Mouse (Mus musculus) thymus, postnatal 10 days (tissue): ENCODE measurements at regions not wholly inside any gene's neighbourhood (a gene's known extent, or its start where the extent isn't known, plus 50 kb on each side); places are given as distances from the start of the nearest gene placed in this dataset.
A peak's percentile ranks its signal among the peaks of the same experiment; 100 is the strongest.

Experiments used
- DNase-seq, 2 experiments: peaks; one replicate each; pipeline ENCODE4 v3.0.0; 2021; ENCODE audit warnings: low spot score in 2 of 2

DNA sequence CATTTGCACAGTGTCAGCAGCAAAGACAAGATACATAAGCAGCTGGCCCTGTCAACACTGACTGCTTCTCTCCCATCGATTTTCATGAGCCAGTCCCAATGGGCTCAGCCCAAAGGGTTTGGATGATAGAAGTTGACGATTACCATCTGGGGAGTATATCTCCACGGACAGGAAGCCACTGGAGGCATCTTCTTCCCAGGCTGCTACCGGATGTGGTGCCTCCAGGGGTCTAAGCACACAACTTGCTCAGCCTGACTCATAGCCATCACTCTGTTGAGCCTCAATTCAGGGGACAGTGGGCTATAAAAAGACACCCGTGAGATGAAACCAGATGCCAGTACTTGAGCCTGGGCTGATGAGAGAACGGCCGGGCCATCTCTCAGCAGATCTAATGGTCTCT, 71.1 kb upstream of the Hif1a start:
- DNase-seq = no peak

DNA sequence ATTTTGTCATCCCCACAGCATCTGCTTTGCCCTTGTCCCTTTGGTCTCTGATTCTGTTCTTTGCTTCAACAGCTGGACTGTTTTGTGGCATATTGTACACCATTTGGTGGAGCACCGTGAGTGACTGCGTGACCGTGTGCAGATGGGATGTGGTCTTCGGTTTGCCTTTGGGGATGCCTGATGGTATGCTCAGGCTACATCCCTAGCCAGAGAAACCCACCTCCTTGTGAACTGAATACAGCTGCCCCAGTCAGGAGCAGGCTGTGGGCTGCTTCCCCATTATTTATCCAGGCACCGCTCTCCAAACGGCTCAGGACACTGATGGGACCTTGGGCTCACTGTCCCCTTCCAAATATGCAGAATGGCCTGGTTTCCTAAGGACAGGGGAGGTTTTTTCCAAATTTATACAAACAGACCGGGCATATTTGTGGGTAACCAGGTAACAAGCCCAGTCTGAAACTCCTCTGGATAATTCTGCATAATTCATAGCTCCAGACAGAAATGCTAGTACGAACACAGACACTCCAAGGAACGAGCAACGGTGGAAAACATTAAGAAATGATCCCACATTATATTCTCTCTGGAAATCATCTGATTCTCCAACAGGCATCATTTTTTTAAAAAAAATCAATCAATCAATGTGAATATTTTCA, 70.5 kb upstream of the Hif1a start:
- no peak for DNase-seq

DNA sequence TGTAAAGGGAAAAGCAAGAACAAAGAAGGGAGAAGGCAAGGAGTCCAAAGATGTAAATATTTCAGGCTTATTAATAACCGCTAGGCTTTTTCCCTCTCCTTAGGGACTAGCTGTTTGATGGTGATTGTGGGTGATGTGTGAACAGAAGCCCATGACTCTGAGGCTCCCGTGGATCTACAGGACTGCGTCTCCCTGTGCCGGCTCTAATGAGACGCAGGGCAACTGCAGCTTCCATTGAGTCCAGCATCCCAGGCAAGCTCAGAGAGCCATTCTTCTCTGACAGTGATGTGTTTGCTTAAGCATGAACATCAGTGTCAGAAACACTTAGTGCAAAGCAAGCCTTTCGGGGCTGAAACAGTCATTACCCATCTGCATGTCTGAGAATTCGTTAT, 70.0 kb upstream of the Hif1a start:
- DNase-seq = no peak

DNA sequence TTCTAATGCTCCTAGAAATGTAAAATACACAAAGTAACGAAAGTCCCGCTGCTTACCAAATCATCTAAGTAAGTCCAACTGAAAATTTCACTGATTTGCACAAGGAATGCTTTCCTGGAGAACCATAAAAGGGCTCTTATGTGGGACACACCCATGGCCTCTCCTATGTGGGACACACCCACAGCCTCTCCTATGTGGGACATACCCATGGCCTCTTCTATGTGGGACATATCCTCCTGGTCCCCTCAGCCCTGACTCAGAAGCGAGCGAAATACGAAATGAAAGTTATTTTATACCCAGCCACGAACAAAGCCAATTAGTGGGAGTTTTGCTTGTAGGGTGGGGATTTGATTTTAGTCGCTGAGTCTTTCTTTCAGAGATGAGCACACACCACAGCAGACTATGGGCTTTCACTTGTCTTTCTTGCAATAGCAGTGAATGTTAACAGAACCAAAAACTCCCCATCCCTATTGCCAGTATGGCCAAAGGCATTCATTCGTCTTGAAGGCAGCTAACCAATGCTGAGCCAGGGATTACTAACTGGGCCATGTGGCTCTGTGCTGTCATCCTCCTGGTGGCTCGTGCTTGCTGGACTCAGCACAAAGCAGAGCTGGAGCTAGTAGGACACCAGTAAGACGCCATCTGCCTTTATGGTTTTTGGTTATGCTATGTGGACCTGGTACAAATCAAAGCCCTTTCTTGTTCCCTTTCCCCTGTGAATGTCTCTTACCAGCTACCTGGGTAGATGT, 69.4 kb upstream of the Hif1a start:
- no peak for DNase-seq

DNA sequence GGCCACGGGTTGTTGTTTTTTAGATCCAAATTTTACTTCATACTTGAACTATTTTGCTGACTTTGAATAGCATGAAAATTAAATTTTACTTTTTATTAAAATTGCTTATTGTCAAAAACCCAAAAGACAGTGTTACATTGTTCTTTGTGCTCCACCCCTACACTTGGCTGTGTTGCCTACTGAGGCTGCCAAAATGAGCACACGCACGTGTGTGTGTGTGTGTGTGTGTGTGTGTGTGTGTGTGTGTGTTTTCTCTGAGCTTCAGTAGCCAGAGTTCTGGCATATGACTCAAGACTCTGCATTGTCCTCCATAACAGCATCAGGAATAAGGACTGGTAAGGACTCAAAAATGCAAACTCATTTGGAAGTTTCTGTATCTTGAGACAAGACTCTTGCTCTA, 68.4 kb upstream of the Hif1a start:
- DNase-seq = no peak

DNA sequence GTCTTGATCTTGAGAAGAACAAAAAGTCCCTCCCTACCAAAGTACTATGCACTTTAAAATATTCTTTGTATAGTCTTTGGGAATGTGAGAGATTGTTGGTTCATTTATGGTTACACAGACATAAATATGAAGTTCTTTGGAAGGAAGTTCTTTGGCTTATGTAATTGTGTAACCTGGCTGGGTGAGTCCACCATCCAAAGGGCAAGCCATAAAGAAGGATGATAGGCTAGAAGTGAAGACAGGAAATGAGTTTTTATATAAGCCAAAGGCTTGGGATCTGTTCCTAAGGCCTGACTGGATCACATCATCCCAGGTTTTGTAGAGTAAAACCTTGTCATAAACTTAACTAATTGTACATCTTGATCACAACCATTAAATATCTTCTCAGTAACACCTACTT, 65.0 kb upstream of the Hif1a start:
- DNase-seq = no peak

DNA sequence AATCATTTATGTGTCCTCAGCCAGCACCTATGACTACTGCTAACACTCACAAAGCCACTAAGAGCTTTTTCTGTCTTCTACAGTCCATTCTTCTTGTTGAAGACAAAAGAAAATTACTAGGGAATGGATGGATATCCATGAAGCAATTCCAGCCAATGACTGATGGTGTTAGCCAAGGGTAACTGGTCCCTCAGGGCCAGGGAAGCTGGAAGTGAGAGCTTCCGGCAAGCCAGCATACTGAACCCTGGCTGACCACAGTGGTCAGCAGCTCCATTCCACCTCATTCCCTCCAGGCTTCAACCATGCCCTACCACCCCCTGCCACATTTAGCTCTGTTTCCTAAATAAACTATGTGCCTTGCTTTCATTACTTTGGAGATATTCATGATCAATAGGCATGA, 64.1 kb upstream of the Hif1a start:
- no peak for DNase-seq

DNA sequence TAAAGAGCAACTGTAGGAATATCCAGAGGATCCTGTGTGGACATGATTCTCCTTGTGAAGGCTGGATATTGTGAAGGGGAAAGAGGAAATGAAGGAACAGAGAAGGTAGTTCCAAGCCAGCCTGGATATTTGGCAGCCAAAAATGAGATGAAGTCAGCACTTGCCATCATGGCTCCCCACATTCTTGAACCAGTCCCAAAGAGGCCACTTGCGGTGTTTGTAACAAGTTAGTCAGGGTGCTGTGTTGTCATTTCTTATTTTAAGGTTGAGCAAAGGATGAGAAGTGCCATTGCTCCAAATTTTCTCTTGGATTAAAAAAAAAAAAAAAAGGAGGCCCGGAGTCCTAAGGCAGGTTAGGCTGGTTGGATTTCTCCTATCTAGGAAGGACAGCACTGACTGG, 63.3 kb upstream of the Hif1a start:
- DNase-seq = no peak

DNA sequence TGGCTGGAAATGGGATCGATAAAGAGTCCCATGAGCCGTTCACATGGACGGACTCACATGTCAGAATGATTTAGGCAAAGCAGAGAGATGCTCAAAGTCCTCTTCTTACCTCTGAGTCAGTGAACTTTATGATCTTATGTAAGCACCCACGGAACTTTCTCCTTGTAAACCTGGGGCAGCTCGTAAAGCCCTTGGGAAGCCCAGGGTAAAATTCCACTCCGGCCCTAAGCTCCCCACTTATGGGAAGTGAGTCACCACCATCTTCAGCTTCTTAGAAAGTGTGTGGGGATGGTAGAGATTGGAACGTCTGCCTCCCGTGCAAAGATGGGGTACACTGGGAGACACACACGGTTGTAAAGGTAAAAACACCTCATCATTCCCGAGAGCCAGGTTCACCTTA, 62.8 kb upstream of the Hif1a start:
- DNase-seq = no peak

DNA sequence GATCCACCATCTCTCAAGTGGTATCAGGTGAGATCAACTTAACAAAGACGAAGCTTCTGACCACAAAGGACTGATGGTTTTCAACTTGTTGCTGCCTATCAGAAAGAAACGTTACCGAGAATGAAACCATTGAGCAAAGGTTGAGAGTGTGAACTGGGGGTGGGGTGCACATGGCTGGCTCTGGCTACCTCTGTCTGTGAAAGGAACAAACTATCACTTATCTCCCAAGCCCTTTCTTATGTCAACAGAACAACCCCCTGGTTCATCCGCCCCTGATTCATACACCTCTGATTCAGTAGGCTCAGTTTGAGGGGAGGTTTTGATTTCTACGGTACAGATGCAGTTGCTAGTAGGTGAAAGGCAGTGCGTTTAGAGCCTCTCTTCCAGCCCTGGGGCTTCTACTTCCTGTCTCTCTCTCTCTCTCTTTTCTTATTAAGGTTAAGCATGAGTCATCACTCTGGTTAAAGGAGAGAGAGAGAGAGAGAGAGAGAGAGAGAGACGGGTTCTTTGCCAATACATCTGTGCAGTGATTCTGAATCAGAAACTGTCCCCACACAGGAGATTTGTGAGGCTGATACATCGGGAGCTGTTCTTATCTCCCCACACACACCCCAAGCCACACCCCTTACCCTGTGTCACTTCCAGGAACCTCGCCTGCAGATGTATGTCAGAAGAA, 59.0 kb upstream of the Hif1a start:
- peak in 1 of 2 experiments; percentile 13 for DNase-seq

DNA sequence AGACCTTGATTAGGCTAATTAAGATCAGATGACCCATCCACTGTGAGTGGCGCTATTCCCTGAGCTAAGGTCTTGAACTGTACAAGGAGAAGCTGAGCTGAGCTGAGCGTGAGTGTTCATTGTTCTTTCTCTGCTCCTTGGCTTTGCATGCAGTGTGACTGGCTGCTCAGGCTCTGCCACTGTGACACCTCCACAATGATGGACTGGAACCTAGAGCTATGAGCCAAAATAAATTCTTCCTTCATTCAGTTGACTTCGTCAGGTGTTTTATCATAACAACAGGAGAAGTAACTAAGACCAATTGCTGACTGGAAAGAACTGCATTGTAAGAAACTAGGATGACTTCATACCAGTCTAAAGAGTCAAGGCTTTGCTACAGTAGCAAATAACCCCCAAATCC, 56.4 kb upstream of the Hif1a start:
- no peak for DNase-seq

DNA sequence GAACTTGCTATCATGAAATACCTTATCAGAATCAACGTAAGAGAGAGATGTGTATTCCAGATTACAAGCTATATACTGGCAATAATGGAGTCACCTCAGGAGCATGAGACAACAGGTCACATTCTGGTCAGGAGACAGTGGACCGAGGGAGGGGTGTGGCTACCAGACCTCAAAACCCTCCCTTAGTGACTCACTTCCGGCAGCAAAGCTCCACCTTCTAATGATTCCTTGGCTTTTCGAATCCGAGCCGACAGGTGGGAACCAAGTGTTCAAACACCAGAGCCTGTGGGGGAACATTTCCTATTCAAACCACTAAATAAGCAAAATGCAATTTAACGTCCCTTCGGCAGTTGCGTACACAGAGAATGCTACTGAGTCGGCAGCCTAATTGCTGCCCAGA, 54.5 kb upstream of the Hif1a start:
- DNase-seq = no peak

DNA sequence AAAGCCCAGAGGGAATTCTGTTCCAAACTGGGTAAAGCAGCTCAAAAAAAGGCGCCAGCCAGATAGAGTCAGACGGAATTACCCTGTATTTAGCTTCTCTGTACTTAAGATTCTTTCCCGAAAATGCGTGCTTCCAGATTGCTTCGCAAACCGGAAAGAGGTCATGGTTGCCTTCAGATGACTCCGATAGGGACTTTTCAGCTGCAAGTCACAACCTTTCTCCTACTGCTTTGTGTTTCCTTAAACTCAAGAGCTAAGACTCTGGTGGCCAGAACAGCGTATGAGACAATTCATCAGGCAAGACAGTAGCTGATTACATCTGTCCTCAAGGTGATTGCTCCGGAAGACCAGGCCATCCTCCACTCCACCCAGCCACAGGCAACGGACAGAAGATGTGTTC, 53.8 kb upstream of the Hif1a start:
- no peak for DNase-seq

DNA sequence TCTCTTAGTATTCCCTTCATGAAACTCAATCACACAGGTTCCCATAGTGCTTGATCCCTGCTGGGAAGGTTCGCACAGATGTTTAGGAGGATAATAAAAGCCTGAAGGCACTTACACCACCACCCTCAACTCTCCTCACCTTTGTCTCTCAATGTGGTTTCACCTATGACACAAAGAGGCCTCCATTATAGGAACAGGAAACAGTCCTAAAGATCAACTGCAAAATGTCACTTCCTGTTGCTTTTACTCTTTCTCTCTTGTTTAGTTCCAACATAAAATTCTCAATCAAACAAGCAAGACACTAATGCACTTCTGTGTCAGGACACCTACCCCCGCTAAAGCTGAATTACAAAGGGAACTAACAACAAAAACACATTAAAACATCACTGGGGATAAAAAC, 50.3 kb upstream of the Hif1a start:
- no peak for DNase-seq
